Mouse (Mus musculus): ENCODE measurements around the gene Spag4. TPM values are rescaled to one million over a fixed set of nuclear protein-coding genes. Genes with fewer than 3 reads are reported as not detected.

Gene Spag4
- polyA plus RNA-seq, 1 experiment from 2014 or later, result 3.1 TPM

- no peaks in the 10 kb centered on the region for H3K4me1 ChIP-seq (ENCODE audit: control insufficient read depth, insufficient read depth, low read length)
- no peak overlapping the region for H3K9ac ChIP-seq (replicated peaks; ENCODE audit: low read depth, low read length)
- 41% methylated on average over 4 of the region's 4 CpGs for WGBS
- H3K4me2 ChIP-seq (replicated peaks; ENCODE audit: low read depth, low read length), result no peak overlapping the region
- no peak overlapping the region for H3K27ac ChIP-seq (ENCODE audit: low read length)
- no peaks in the 10 kb centered on the region for H3K27me3 ChIP-seq (ENCODE audit: control insufficient read depth, insufficient read depth, low read length)
- no peak overlapping the region for H3K4me3 ChIP-seq (ENCODE audit: low read depth, low read length)
- ATAC-seq (ENCODE audit: insufficient number of reproducible peaks, insufficient read depth, low FRiP score, low read depth), result no peak
- H3K36me3 ChIP-seq (ENCODE audit: control insufficient read depth, insufficient read depth, low read length), result peaks cover 44% of the 10 kb centered on the region
- H3K9me3 ChIP-seq (ENCODE audit: control insufficient read depth, low read depth, low read length), result no peaks in the 10 kb centered on the region
Measured at GRCm38 (mm10) chr2:156079674-156080073, 14.7 kb downstream of the Spag4 start.

- 69% methylated on average over 7 of the region's 7 CpGs for WGBS
- Histone ChIP-seq H3K4me1 (ENCODE audit: control insufficient read depth, insufficient read depth, low read length) (no peaks in the 10 kb centered on the region), H3K9me3 (ENCODE audit: control insufficient read depth, low read depth, low read length) (no peaks in the 10 kb centered on the region), H3K4me3 (ENCODE audit: low read depth, low read length) (no peak overlapping the region), H3K9ac (replicated peaks; ENCODE audit: low read depth, low read length) (no peak overlapping the region), H3K27me3 (ENCODE audit: control insufficient read depth, insufficient read depth, low read length) (no peaks in the 10 kb centered on the region), H3K4me2 (replicated peaks; ENCODE audit: low read depth, low read length) (no peak overlapping the region), H3K36me3 (ENCODE audit: control insufficient read depth, insufficient read depth, low read length) (peaks cover 38% of the 10 kb centered on the region), H3K27ac (ENCODE audit: low read length) (no peak overlapping the region)
- ATAC-seq (ENCODE audit: insufficient number of reproducible peaks, insufficient read depth, low FRiP score, low read depth), result no peak
Measured at GRCm38 (mm10) chr2:156080391-156080790, 15.4 kb downstream of the Spag4 start.

- Histone ChIP-seq H3K9me3 (ENCODE audit: control insufficient read depth, low read depth, low read length) (no peaks in the 10 kb centered on the region), H3K27me3 (ENCODE audit: control insufficient read depth, insufficient read depth, low read length) (no peaks in the 10 kb centered on the region), H3K36me3 (ENCODE audit: control insufficient read depth, insufficient read depth, low read length) (no peaks in the 10 kb centered on the region), H3K4me1 (ENCODE audit: control insufficient read depth, insufficient read depth, low read length) (no peaks in the 10 kb centered on the region), H3K9ac (replicated peaks; ENCODE audit: low read depth, low read length) (no peak overlapping the region), H3K27ac (ENCODE audit: low read length) (no peak overlapping the region), H3K4me3 (ENCODE audit: low read depth, low read length) (no peak overlapping the region), H3K4me2 (replicated peaks; ENCODE audit: low read depth, low read length) (no peak overlapping the region)
- no peak for ATAC-seq (ENCODE audit: insufficient number of reproducible peaks, insufficient read depth, low FRiP score, low read depth)
- WGBS, result 81% methylated on average over 3 of the region's 3 CpGs
Measured at GRCm38 (mm10) chr2:156084541-156084940, 19.6 kb downstream of the Spag4 start.

- H3K9ac ChIP-seq (replicated peaks; ENCODE audit: low read depth, low read length), result no peak overlapping the region
- no peaks in the 10 kb centered on the region for H3K27me3 ChIP-seq (ENCODE audit: control insufficient read depth, insufficient read depth, low read length)
- no peak overlapping the region for H3K4me2 ChIP-seq (replicated peaks; ENCODE audit: low read depth, low read length)
- H3K36me3 ChIP-seq (ENCODE audit: control insufficient read depth, insufficient read depth, low read length), result peaks cover 4% of the 10 kb centered on the region; the same call in 1 of the 2 replicates
- H3K4me1 ChIP-seq (ENCODE audit: control insufficient read depth, insufficient read depth, low read length), result no peaks in the 10 kb centered on the region
- no peak overlapping the region for H3K4me3 ChIP-seq (ENCODE audit: low read depth, low read length)
- ATAC-seq (ENCODE audit: insufficient number of reproducible peaks, insufficient read depth, low FRiP score, low read depth), result no peak
- H3K9me3 ChIP-seq (ENCODE audit: control insufficient read depth, low read depth, low read length), result no peaks in the 10 kb centered on the region
- no peak overlapping the region for H3K27ac ChIP-seq (ENCODE audit: low read length)
- 86% methylated on average over 7 of the region's 7 CpGs for WGBS
Measured at GRCm38 (mm10) chr2:156087391-156088110, 22.6 kb downstream of the Spag4 start.

GRCm38 (mm10) chr2:156089799-156090198 is 24.8 kb downstream of the Spag4 start:
- H3K27ac ChIP-seq (ENCODE audit: low read length), result no peak overlapping the region
- no peak overlapping the region for H3K9ac ChIP-seq (replicated peaks; ENCODE audit: low read depth, low read length)
- no peak overlapping the region for H3K4me2 ChIP-seq (replicated peaks; ENCODE audit: low read depth, low read length)
- WGBS, result 81% methylated on average over 1 of the region's 1 CpGs
- no peak for ATAC-seq (ENCODE audit: insufficient number of reproducible peaks, insufficient read depth, low FRiP score, low read depth)
- no peak overlapping the region for H3K4me3 ChIP-seq (ENCODE audit: low read depth, low read length)
- no peaks in the 10 kb centered on the region for H3K4me1 ChIP-seq (ENCODE audit: control insufficient read depth, insufficient read depth, low read length)
- H3K27me3 ChIP-seq (ENCODE audit: control insufficient read depth, insufficient read depth, low read length), result no peaks in the 10 kb centered on the region
- H3K9me3 ChIP-seq (ENCODE audit: control insufficient read depth, low read depth, low read length), result no peaks in the 10 kb centered on the region
- peaks cover 4% of the 10 kb centered on the region for H3K36me3 ChIP-seq (ENCODE audit: control insufficient read depth, insufficient read depth, low read length)

- Histone ChIP-seq H3K4me2 (replicated peaks; ENCODE audit: low read depth, low read length) (no peak overlapping the region), H3K27me3 (ENCODE audit: control insufficient read depth, insufficient read depth, low read length) (no peaks in the 10 kb centered on the region), H3K36me3 (ENCODE audit: control insufficient read depth, insufficient read depth, low read length) (peaks cover 24% of the 10 kb centered on the region), H3K27ac (ENCODE audit: low read length) (no peak overlapping the region), H3K4me1 (ENCODE audit: control insufficient read depth, insufficient read depth, low read length) (no peaks in the 10 kb centered on the region), H3K9ac (replicated peaks; ENCODE audit: low read depth, low read length) (no peak overlapping the region), H3K4me3 (ENCODE audit: low read depth, low read length) (no peak overlapping the region), H3K9me3 (ENCODE audit: control insufficient read depth, low read depth, low read length) (no peaks in the 10 kb centered on the region)
- 72% methylated on average over 5 of the region's 5 CpGs for WGBS
- no peak for ATAC-seq (ENCODE audit: insufficient number of reproducible peaks, insufficient read depth, low FRiP score, low read depth)
Measured at GRCm38 (mm10) chr2:156091926-156092325, 27.0 kb downstream of the Spag4 start.

GRCm38 (mm10) chr2:156110627-156111357 is 45.8 kb downstream of the Spag4 start:
- H3K4me2 ChIP-seq (replicated peaks; ENCODE audit: low read depth, low read length), result peak overlapping the region; percentile 51
- peak; percentile 69; the same call in 1 of the 2 replicates for ATAC-seq (ENCODE audit: insufficient number of reproducible peaks, insufficient read depth, low FRiP score, low read depth)
- WGBS, result under 1% methylated on average over 16 of the region's 16 CpGs
- peak overlapping the region; percentile 90 for H3K27ac ChIP-seq (ENCODE audit: low read length)
- no peaks in the 10 kb centered on the region for H3K36me3 ChIP-seq (ENCODE audit: control insufficient read depth, insufficient read depth, low read length)
- H3K4me1 ChIP-seq (ENCODE audit: control insufficient read depth, insufficient read depth, low read length), result peaks cover 10% of the 10 kb centered on the region; the same call in 1 of the 2 replicates
- peak overlapping the region; percentile 99 for H3K9ac ChIP-seq (replicated peaks; ENCODE audit: low read depth, low read length)
- H3K4me3 ChIP-seq (ENCODE audit: low read depth, low read length), result peak overlapping the region; percentile 97
- H3K9me3 ChIP-seq (ENCODE audit: control insufficient read depth, low read depth, low read length), result no peaks in the 10 kb centered on the region
- H3K27me3 ChIP-seq (ENCODE audit: control insufficient read depth, insufficient read depth, low read length), result no peaks in the 10 kb centered on the region

- Histone ChIP-seq H3K4me1 (ENCODE audit: control insufficient read depth, insufficient read depth, low read length) (peaks cover 10% of the 10 kb centered on the region; the same call in 1 of the 2 replicates), H3K9me3 (ENCODE audit: control insufficient read depth, low read depth, low read length) (no peaks in the 10 kb centered on the region), H3K27ac (ENCODE audit: low read length) (peak within 1 kb of the TSS; percentile 90), H3K9ac (replicated peaks; ENCODE audit: low read depth, low read length) (peak within 1 kb of the TSS; percentile 99), H3K4me3 (ENCODE audit: low read depth, low read length) (peak within 1 kb of the TSS; percentile 97), H3K4me2 (replicated peaks; ENCODE audit: low read depth, low read length) (peak within 1 kb of the TSS; percentile 51), H3K36me3 (ENCODE audit: control insufficient read depth, insufficient read depth, low read length) (no peaks in the 10 kb centered on the region), H3K27me3 (ENCODE audit: control insufficient read depth, insufficient read depth, low read length) (no peaks in the 10 kb centered on the region)
- ATAC-seq (ENCODE audit: insufficient number of reproducible peaks, insufficient read depth, low FRiP score, low read depth), result peak; percentile 90
- under 1% methylated on average over 65 of the region's 74 CpGs for WGBS
Measured at GRCm38 (mm10) chr2:156111358-156112079, 46.5 kb downstream of the Spag4 start, which contains the start of the genes Cpne1 and Rbm12. TSS of gene Cpne1 (minus strand) at chr2:156111965. TSS of gene Rbm12 (minus strand) at chr2:156111978.
